Mouse (Mus musculus) kidney, adult 9 months (tissue): ENCODE data around the gene Kif1a.

Experiments
- DNase-seq: peaks from one replicate; pipeline ENCODE4 v3.0.0; 2022

The Kif1a gene

GRCm38 (mm10) chr1:93101571-93102061 lies at the start of gene Kif1a:
Gene Kif1a, minus strand, starts transcription at chr1:93101951.
- DNase-seq, result no peak

- no peak for DNase-seq
These were observed 49.3 kb upstream of the Kif1a start for GRCm38 (mm10) chr1:93150907-93151661.

- DNase-seq, result no peak
These were observed 42.4 kb upstream of the Kif1a start for GRCm38 (mm10) chr1:93144176-93144575.

GRCm38 (mm10) chr1:93142871-93143270 lies 41.1 kb upstream of the Kif1a start:
- DNase-seq, result no peak

GRCm38 (mm10) chr1:93139713-93140112 lies 38.0 kb upstream of the Kif1a start:
- DNase-seq, result no peak

GRCm38 (mm10) chr1:93138534-93138933 lies 36.8 kb upstream of the Kif1a start:
- DNase-seq, result peak; percentile 77

- DNase-seq, result no peak
These were observed 33.3 kb upstream of the Kif1a start, which contains the start of gene Agxt for GRCm38 (mm10) chr1:93135036-93135526. Gene Agxt, plus strand, starts transcription at chr1:93135240.

- DNase-seq, result no peak
These were observed 30.9 kb upstream of the Kif1a start for GRCm38 (mm10) chr1:93132676-93133075.

GRCm38 (mm10) chr1:93130242-93130983 lies 28.7 kb upstream of the Kif1a start:
- DNase-seq, result peak; percentile 14

- DNase-seq, result peak; percentile 30
These were observed 27.1 kb upstream of the Kif1a start for GRCm38 (mm10) chr1:93128710-93129349.

GRCm38 (mm10) chr1:93128209-93128608 lies 26.5 kb upstream of the Kif1a start:
- no peak for DNase-seq

- no peak for DNase-seq
These were observed 23.5 kb upstream of the Kif1a start for GRCm38 (mm10) chr1:93125256-93125655.

- DNase-seq, result no peak
These were observed 22.3 kb upstream of the Kif1a start for GRCm38 (mm10) chr1:93124066-93124465.

- DNase-seq, result no peak
These were observed 21.6 kb upstream of the Kif1a start for GRCm38 (mm10) chr1:93123179-93123854.

GRCm38 (mm10) chr1:93118816-93119215 lies 17.1 kb upstream of the Kif1a start:
- peak; percentile 17 for DNase-seq

GRCm38 (mm10) chr1:93115471-93115870 lies 13.7 kb upstream of the Kif1a start:
- no peak for DNase-seq

GRCm38 (mm10) chr1:93114713-93115463 lies 13.1 kb upstream of the Kif1a start:
- peak; percentile 55 for DNase-seq

GRCm38 (mm10) chr1:93102700-93103099 lies 949 bp upstream of the Kif1a start:
- no peak for DNase-seq

- DNase-seq, result no peak
These were observed 917 bp downstream of the Kif1a start for GRCm38 (mm10) chr1:93100576-93101491.

GRCm38 (mm10) chr1:93100243-93100575 lies 1.5 kb downstream of the Kif1a start:
- no peak for DNase-seq

GRCm38 (mm10) chr1:93098956-93099355 lies 2.8 kb downstream of the Kif1a start:
- no peak for DNase-seq
